Mouse (Mus musculus) ovary, postnatal 10 days (tissue): Measurements from ENCODE around the gene Mtrf1l.

Source experiments
- DNase-seq: peaks from one replicate; pipeline ENCODE4 v3.0.0; 2022; ENCODE audit warnings: low spot score

Mtrf1l gene

GRCm38 (mm10) chr10:5823740-5824491 is at the start of gene Mtrf1l:
TSS of gene Mtrf1l (minus strand) at chr10:5823910.
- DNase-seq: peak; percentile 88

GRCm38 (mm10) chr10:5871081-5871480 is 47.4 kb upstream of the Mtrf1l start:
- no peak for DNase-seq

GRCm38 (mm10) chr10:5867981-5868552 is 44.4 kb upstream of the Mtrf1l start:
- no peak for DNase-seq

GRCm38 (mm10) chr10:5865996-5866395 is 42.3 kb upstream of the Mtrf1l start:
- no peak for DNase-seq

- no peak for DNase-seq
These were observed 39.0 kb upstream of the Mtrf1l start for GRCm38 (mm10) chr10:5862669-5863068.

GRCm38 (mm10) chr10:5860849-5861248 is 37.1 kb upstream of the Mtrf1l start:
- no peak for DNase-seq

GRCm38 (mm10) chr10:5859729-5860128 is 36.0 kb upstream of the Mtrf1l start:
- no peak for DNase-seq

- DNase-seq: no peak
These were observed 34.4 kb upstream of the Mtrf1l start for GRCm38 (mm10) chr10:5857996-5858549.

- no peak for DNase-seq
These were observed 29.7 kb upstream of the Mtrf1l start for GRCm38 (mm10) chr10:5853290-5853868.

GRCm38 (mm10) chr10:5846939-5847338 is 23.2 kb upstream of the Mtrf1l start:
- no peak for DNase-seq

GRCm38 (mm10) chr10:5841369-5841768 is 17.7 kb upstream of the Mtrf1l start:
- DNase-seq: no peak

GRCm38 (mm10) chr10:5826336-5827025 is 2.8 kb upstream of the Mtrf1l start:
- DNase-seq: no peak

- no peak for DNase-seq
These were observed 1.1 kb upstream of the Mtrf1l start for GRCm38 (mm10) chr10:5824779-5825178.

- peak; percentile 6 for DNase-seq
These were observed 395 bp downstream of the Mtrf1l start for GRCm38 (mm10) chr10:5823291-5823739.

- no peak for DNase-seq
These were observed 4.9 kb downstream of the Mtrf1l start for GRCm38 (mm10) chr10:5818772-5819171.

GRCm38 (mm10) chr10:5815968-5816367 is 7.7 kb downstream of the Mtrf1l start:
- DNase-seq: no peak

- no peak for DNase-seq
These were observed 10.0 kb downstream of the Mtrf1l start for GRCm38 (mm10) chr10:5813724-5814123.

GRCm38 (mm10) chr10:5807683-5808082 is 16.0 kb downstream of the Mtrf1l start:
- no peak for DNase-seq

GRCm38 (mm10) chr10:5806996-5807395 is 16.7 kb downstream of the Mtrf1l start:
- DNase-seq: no peak

GRCm38 (mm10) chr10:5806416-5806815 is 17.3 kb downstream of the Mtrf1l start:
- no peak for DNase-seq

GRCm38 (mm10) chr10:5805731-5806307 is 17.9 kb downstream of the Mtrf1l start:
- DNase-seq: peak; percentile 92

GRCm38 (mm10) chr10:5805243-5805730 is 18.4 kb downstream of the Mtrf1l start, which contains the start of gene Fbxo5:
TSS of gene Fbxo5 (minus strand) at chr10:5805600.
- DNase-seq: no peak
